Mouse (Mus musculus): ENCODE results near the gene Npc2. TPM values are rescaled to one million over a fixed set of nuclear protein-coding genes. Genes with fewer than 3 reads are reported as not detected.

Npc2 gene
- total RNA-seq, 2 experiments from 2014 or later, result 28.7 to 30.5 TPM

- intact Hi-C loops (cut with DNase I), result no loop called here
- no peak for DNase-seq (ENCODE audit: low spot score in 2 of 2)
Observed at GRCm38 (mm10) chr12:84790853-84791252, 17.9 kb upstream of the Npc2 start.

- intact Hi-C loops (cut with DNase I), result loop anchor here (10.0 kb wide), 2 partner anchors 89 to 189 kb away; partner anchors contain the start of genes Arel1, Fcf1 and Ltbp2
- no peak for DNase-seq (ENCODE audit: low spot score in 2 of 2)
Observed at GRCm38 (mm10) chr12:84786091-84786490, 13.1 kb upstream of the Npc2 start.

- DNase-seq (ENCODE audit: low spot score in 2 of 2), result peak; percentile 89 to 91
- intact Hi-C loops (cut with DNase I), result loop anchor here (10.0 kb wide), 2 partner anchors 90 to 190 kb away; partner anchors contain the start of genes Arel1, Fcf1 and Ltbp2
Observed at GRCm38 (mm10) chr12:84784604-84785381, 11.8 kb upstream of the Npc2 start.

- DNase-seq (ENCODE audit: low spot score in 2 of 2), result no peak
- intact Hi-C loops (cut with DNase I), result no loop called here
Observed at GRCm38 (mm10) chr12:84776229-84776628, 3.3 kb upstream of the Npc2 start.

GRCm38 (mm10) chr12:84774376-84774775 is 1.4 kb upstream of the Npc2 start:
- DNase-seq (ENCODE audit: low spot score in 2 of 2), result no peak
- intact Hi-C loops (cut with DNase I), result no loop called here

GRCm38 (mm10) chr12:84773476-84773875 is 524 bp upstream of the Npc2 start:
- intact Hi-C loops (cut with DNase I), result no loop called here
- DNase-seq (ENCODE audit: low spot score in 2 of 2), result no peak

- DNase-seq (ENCODE audit: low spot score in 2 of 2), result no peak
- intact Hi-C loops (cut with DNase I), result no loop called here
Observed at GRCm38 (mm10) chr12:84771981-84772520, 901 bp downstream of the Npc2 start.

- intact Hi-C loops (cut with DNase I), result no loop called here
- DNase-seq (ENCODE audit: low spot score in 2 of 2), result no peak
Observed at GRCm38 (mm10) chr12:84769624-84770023, 3.3 kb downstream of the Npc2 start.

- intact Hi-C loops (cut with DNase I), result no loop called here
- no peak for DNase-seq (ENCODE audit: low spot score in 2 of 2)
Observed at GRCm38 (mm10) chr12:84767510-84767909, 5.4 kb downstream of the Npc2 start.

GRCm38 (mm10) chr12:84766113-84766735 is 6.7 kb downstream of the Npc2 start:
- DNase-seq (ENCODE audit: low spot score in 2 of 2), result no peak
- intact Hi-C loops (cut with DNase I), result no loop called here

- no peak for DNase-seq (ENCODE audit: low spot score in 2 of 2)
- intact Hi-C loops (cut with DNase I), result no loop called here
Observed at GRCm38 (mm10) chr12:84765506-84765905, 7.4 kb downstream of the Npc2 start.

GRCm38 (mm10) chr12:84764756-84765155 is 8.2 kb downstream of the Npc2 start:
- DNase-seq (ENCODE audit: low spot score in 2 of 2), result peak in 1 of 2 experiments; percentile 45
- intact Hi-C loops (cut with DNase I), result no loop called here

- intact Hi-C loops (cut with DNase I), result no loop called here
- no peak for DNase-seq (ENCODE audit: low spot score in 2 of 2)
Observed at GRCm38 (mm10) chr12:84763577-84764218, 9.3 kb downstream of the Npc2 start.

GRCm38 (mm10) chr12:84762532-84762931 is 10.4 kb downstream of the Npc2 start:
- intact Hi-C loops (cut with DNase I), result no loop called here
- DNase-seq (ENCODE audit: low spot score in 2 of 2), result no peak

- intact Hi-C loops (cut with DNase I), result no loop called here
- no peak for DNase-seq (ENCODE audit: low spot score in 2 of 2)
Observed at GRCm38 (mm10) chr12:84759063-84759462, 13.9 kb downstream of the Npc2 start.

- DNase-seq (ENCODE audit: low spot score in 2 of 2), result peak; percentile 53 to 76
- intact Hi-C loops (cut with DNase I), result no loop called here
Observed at GRCm38 (mm10) chr12:84756016-84756415, 16.9 kb downstream of the Npc2 start.

- intact Hi-C loops (cut with DNase I), result loop anchor here (1.0 kb wide), 1 partner anchor 101 kb away; no protein-coding TSS in a partner anchor
- peak in 1 of 2 experiments; percentile 65 for DNase-seq (ENCODE audit: low spot score in 2 of 2)
Observed at GRCm38 (mm10) chr12:84755008-84755695, 17.8 kb downstream of the Npc2 start.

GRCm38 (mm10) chr12:84752131-84752977 is 20.6 kb downstream of the Npc2 start:
- intact Hi-C loops (cut with DNase I), result no loop called here
- peak; percentile 39 to 74 for DNase-seq (ENCODE audit: low spot score in 2 of 2)

- intact Hi-C loops (cut with DNase I), result no loop called here
Observed at GRCm38 (mm10) chr12:84750661-84751060, 22.3 kb downstream of the Npc2 start.

More at GRCm38 (mm10) chr12:84750661-84751060, 22.3 kb downstream of the Npc2 start:
- no peak for DNase-seq (ENCODE audit: low spot score in 2 of 2)
